Mouse (Mus musculus): ENCODE measurements around the gene Cux2. TPM values are rescaled to one million over a fixed set of nuclear protein-coding genes. Genes with fewer than 3 reads are reported as not detected.
A peak's percentile ranks its signal among the peaks of the same experiment; 100 is the strongest.

Gene Cux2
- polyA plus RNA-seq, 1 experiment from 2014 or later, result 3.0 TPM

GRCm38 (mm10) chr5:121825606-121826005 lies 224.3 kb downstream of the Cux2 start:
- Histone ChIP-seq H3K27ac (replicated peaks; ENCODE audit: low read depth, low read length) (no peak overlapping the region), H3K4me2 (ENCODE audit: low read depth, low read length) (no peak overlapping the region), H3K9ac (ENCODE audit: low read depth, low read length) (no peak overlapping the region), H3K27me3 (replicated peaks; ENCODE audit: control insufficient read depth, insufficient read depth, low read length) (peaks cover 13% of the 10 kb centered on the region; the same call in 1 of the 2 replicates), H3K9me3 (ENCODE audit: control insufficient read depth, low read length) (no peaks in the 10 kb centered on the region), H3K4me1 (ENCODE audit: control insufficient read depth, insufficient read depth, low read length) (peaks cover 10% of the 10 kb centered on the region), H3K36me3 (ENCODE audit: control insufficient read depth, insufficient read depth, low read length) (peaks cover 36% of the 10 kb centered on the region; the same call in 1 of the 2 replicates), H3K4me3 (ENCODE audit: low read depth, low read length) (no peak overlapping the region)
- 95% methylated on average over 3 of the region's 3 CpGs for WGBS
- DNase-seq (ENCODE audit: low spot score) (no peak), ATAC-seq (ENCODE audit: low read depth) (no peak)

GRCm38 (mm10) chr5:121824121-121824520 lies 225.8 kb downstream of the Cux2 start:
- no peak overlapping the region for H3K4me2 ChIP-seq (ENCODE audit: low read depth, low read length)
- no peak for ATAC-seq (ENCODE audit: low read depth)
- 75% methylated on average over 3 of the region's 4 CpGs for WGBS
- no peak for DNase-seq (ENCODE audit: low spot score)
- H3K4me1 ChIP-seq (ENCODE audit: control insufficient read depth, insufficient read depth, low read length), result peaks cover 8% of the 10 kb centered on the region
- no peaks in the 10 kb centered on the region for H3K9me3 ChIP-seq (ENCODE audit: control insufficient read depth, low read length)
- H3K9ac ChIP-seq (ENCODE audit: low read depth, low read length), result no peak overlapping the region
- peaks cover 51% of the 10 kb centered on the region for H3K36me3 ChIP-seq (ENCODE audit: control insufficient read depth, insufficient read depth, low read length)
- H3K27ac ChIP-seq (replicated peaks; ENCODE audit: low read depth, low read length), result no peak overlapping the region
- no peak overlapping the region for H3K4me3 ChIP-seq (ENCODE audit: low read depth, low read length)
- peaks cover 11% of the 10 kb centered on the region; the same call in 1 of the 2 replicates for H3K27me3 ChIP-seq (replicated peaks; ENCODE audit: control insufficient read depth, insufficient read depth, low read length)

GRCm38 (mm10) chr5:121823668-121824067 lies 226.2 kb downstream of the Cux2 start:
- 89% methylated on average over 1 of the region's 1 CpGs for WGBS
- Histone ChIP-seq H3K9me3 (ENCODE audit: control insufficient read depth, low read length) (no peaks in the 10 kb centered on the region), H3K4me2 (ENCODE audit: low read depth, low read length) (no peak overlapping the region), H3K4me1 (ENCODE audit: control insufficient read depth, insufficient read depth, low read length) (peaks cover 3% of the 10 kb centered on the region), H3K27ac (replicated peaks; ENCODE audit: low read depth, low read length) (no peak overlapping the region), H3K36me3 (ENCODE audit: control insufficient read depth, insufficient read depth, low read length) (peaks cover 56% of the 10 kb centered on the region), H3K4me3 (ENCODE audit: low read depth, low read length) (no peak overlapping the region), H3K9ac (ENCODE audit: low read depth, low read length) (no peak overlapping the region), H3K27me3 (replicated peaks; ENCODE audit: control insufficient read depth, insufficient read depth, low read length) (peaks cover 6% of the 10 kb centered on the region; the same call in 1 of the 2 replicates)
- ATAC-seq (ENCODE audit: low read depth) (no peak), DNase-seq (ENCODE audit: low spot score) (no peak)

- DNase-seq (ENCODE audit: low spot score) (no peak), ATAC-seq (ENCODE audit: low read depth) (no peak)
- Histone ChIP-seq H3K36me3 (ENCODE audit: control insufficient read depth, insufficient read depth, low read length) (peaks cover 60% of the 10 kb centered on the region), H3K9me3 (ENCODE audit: control insufficient read depth, low read length) (no peaks in the 10 kb centered on the region), H3K4me3 (ENCODE audit: low read depth, low read length) (no peak overlapping the region), H3K27me3 (replicated peaks; ENCODE audit: control insufficient read depth, insufficient read depth, low read length) (no peaks in the 10 kb centered on the region), H3K9ac (ENCODE audit: low read depth, low read length) (no peak overlapping the region), H3K4me2 (ENCODE audit: low read depth, low read length) (no peak overlapping the region), H3K4me1 (ENCODE audit: control insufficient read depth, insufficient read depth, low read length) (no peaks in the 10 kb centered on the region), H3K27ac (replicated peaks; ENCODE audit: low read depth, low read length) (no peak overlapping the region)
- WGBS, result 49% methylated on average over 7 of the region's 7 CpGs
These were observed 227.0 kb downstream of the Cux2 start for GRCm38 (mm10) chr5:121822786-121823505.

- no peak for ATAC-seq (ENCODE audit: low read depth)
- DNase-seq (ENCODE audit: low spot score), result no peak
- H3K27me3 ChIP-seq (replicated peaks; ENCODE audit: control insufficient read depth, insufficient read depth, low read length), result no peaks in the 10 kb centered on the region
- no peak overlapping the region for H3K4me3 ChIP-seq (ENCODE audit: low read depth, low read length)
- no peak overlapping the region for H3K9ac ChIP-seq (ENCODE audit: low read depth, low read length)
- H3K36me3 ChIP-seq (ENCODE audit: control insufficient read depth, insufficient read depth, low read length), result peaks cover 60% of the 10 kb centered on the region
- H3K27ac ChIP-seq (replicated peaks; ENCODE audit: low read depth, low read length), result no peak overlapping the region
- no peak overlapping the region for H3K4me2 ChIP-seq (ENCODE audit: low read depth, low read length)
- H3K9me3 ChIP-seq (ENCODE audit: control insufficient read depth, low read length), result no peaks in the 10 kb centered on the region
- WGBS, result 76% methylated on average over 5 of the region's 5 CpGs
- H3K4me1 ChIP-seq (ENCODE audit: control insufficient read depth, insufficient read depth, low read length), result no peaks in the 10 kb centered on the region
These were observed 228.3 kb downstream of the Cux2 start for GRCm38 (mm10) chr5:121821552-121821951.

GRCm38 (mm10) chr5:121821116-121821515 lies 228.8 kb downstream of the Cux2 start:
- Histone ChIP-seq H3K4me1 (ENCODE audit: control insufficient read depth, insufficient read depth, low read length) (no peaks in the 10 kb centered on the region), H3K27ac (replicated peaks; ENCODE audit: low read depth, low read length) (no peak overlapping the region), H3K4me3 (ENCODE audit: low read depth, low read length) (no peak overlapping the region), H3K9ac (ENCODE audit: low read depth, low read length) (no peak overlapping the region), H3K4me2 (ENCODE audit: low read depth, low read length) (no peak overlapping the region), H3K36me3 (ENCODE audit: control insufficient read depth, insufficient read depth, low read length) (peaks cover 61% of the 10 kb centered on the region), H3K9me3 (ENCODE audit: control insufficient read depth, low read length) (no peaks in the 10 kb centered on the region), H3K27me3 (replicated peaks; ENCODE audit: control insufficient read depth, insufficient read depth, low read length) (no peaks in the 10 kb centered on the region)
- DNase-seq (ENCODE audit: low spot score) (no peak), ATAC-seq (ENCODE audit: low read depth) (no peak)
- WGBS, result 78% methylated on average over 5 of the region's 5 CpGs

- 85% methylated on average over 3 of the region's 3 CpGs for WGBS
- Histone ChIP-seq H3K4me1 (ENCODE audit: control insufficient read depth, insufficient read depth, low read length) (no peaks in the 10 kb centered on the region), H3K9me3 (ENCODE audit: control insufficient read depth, low read length) (no peaks in the 10 kb centered on the region), H3K4me3 (ENCODE audit: low read depth, low read length) (no peak overlapping the region), H3K36me3 (ENCODE audit: control insufficient read depth, insufficient read depth, low read length) (peaks cover 63% of the 10 kb centered on the region), H3K27ac (replicated peaks; ENCODE audit: low read depth, low read length) (no peak overlapping the region), H3K27me3 (replicated peaks; ENCODE audit: control insufficient read depth, insufficient read depth, low read length) (no peaks in the 10 kb centered on the region), H3K9ac (ENCODE audit: low read depth, low read length) (no peak overlapping the region), H3K4me2 (ENCODE audit: low read depth, low read length) (no peak overlapping the region)
- ATAC-seq (ENCODE audit: low read depth) (no peak), DNase-seq (ENCODE audit: low spot score) (no peak)
These were observed 229.2 kb downstream of the Cux2 start for GRCm38 (mm10) chr5:121820657-121821056.

- ATAC-seq (ENCODE audit: low read depth) (no peak), DNase-seq (ENCODE audit: low spot score) (peak; percentile 54)
- Histone ChIP-seq H3K9me3 (ENCODE audit: control insufficient read depth, low read length) (no peaks in the 10 kb centered on the region), H3K4me1 (ENCODE audit: control insufficient read depth, insufficient read depth, low read length) (no peaks in the 10 kb centered on the region), H3K27ac (replicated peaks; ENCODE audit: low read depth, low read length) (no peak overlapping the region), H3K36me3 (ENCODE audit: control insufficient read depth, insufficient read depth, low read length) (peaks cover 63% of the 10 kb centered on the region), H3K9ac (ENCODE audit: low read depth, low read length) (no peak overlapping the region), H3K4me2 (ENCODE audit: low read depth, low read length) (no peak overlapping the region), H3K4me3 (ENCODE audit: low read depth, low read length) (no peak overlapping the region), H3K27me3 (replicated peaks; ENCODE audit: control insufficient read depth, insufficient read depth, low read length) (no peaks in the 10 kb centered on the region)
- WGBS, result 69% methylated on average over 2 of the region's 2 CpGs
These were observed 229.7 kb downstream of the Cux2 start for GRCm38 (mm10) chr5:121820161-121820560.

GRCm38 (mm10) chr5:121819559-121819958 lies 230.3 kb downstream of the Cux2 start:
- H3K9ac ChIP-seq (ENCODE audit: low read depth, low read length), result no peak overlapping the region
- WGBS, result 81% methylated on average over 5 of the region's 5 CpGs
- DNase-seq (ENCODE audit: low spot score) (no peak), ATAC-seq (ENCODE audit: low read depth) (no peak)
- H3K36me3 ChIP-seq (ENCODE audit: control insufficient read depth, insufficient read depth, low read length), result peaks cover 65% of the 10 kb centered on the region
- H3K27me3 ChIP-seq (replicated peaks; ENCODE audit: control insufficient read depth, insufficient read depth, low read length), result no peaks in the 10 kb centered on the region
- H3K4me2 ChIP-seq (ENCODE audit: low read depth, low read length), result no peak overlapping the region
- no peaks in the 10 kb centered on the region for H3K4me1 ChIP-seq (ENCODE audit: control insufficient read depth, insufficient read depth, low read length)
- no peak overlapping the region for H3K4me3 ChIP-seq (ENCODE audit: low read depth, low read length)
- H3K9me3 ChIP-seq (ENCODE audit: control insufficient read depth, low read length), result no peaks in the 10 kb centered on the region
- H3K27ac ChIP-seq (replicated peaks; ENCODE audit: low read depth, low read length), result no peak overlapping the region
